Mouse (Mus musculus) brain, embryonic 14.5 days (tissue): ENCODE results near the gene Utp11.

Experiments used
- CTCF ChIP-seq: fragments of 200-500 bp; IDR thresholded peaks from 2 replicates; pipeline ENCODE4 v1.5.1; 2012; ENCODE audit warnings: inconsistent platforms, mild to moderate bottlenecking, moderate library complexity, borderline replicate concordance; ENCODE audit not compliant: insufficient read depth, insufficient read length; ENCODE audit errors: extremely low read depth
- POLR2A ChIP-seq: fragments of 200-500 bp; IDR thresholded peaks from 2 replicates; pipeline ENCODE4 v1.6.1; 2012; ENCODE audit warnings: mild to moderate bottlenecking, inconsistent platforms, borderline replicate concordance; ENCODE audit not compliant: poor library complexity, insufficient read depth, insufficient read length, severe bottlenecking; ENCODE audit errors: extremely low read depth

GRCm38 (mm10) chr4:124738013-124738412 is 44.6 kb upstream of the Utp11 start:
- TF ChIP-seq CTCF (no peak), POLR2A (no peak)
